Mouse (Mus musculus) embryonic stem cell, embryonic (primary cell): Measurements from ENCODE around the gene Psg26.
"Not testable (repeated sequence)": the region's sequence is repeated elsewhere in the genome, so short reads cannot be mapped to it uniquely, and the experiment has no call there.

Experiments
- CTCF ChIA-PET, 4 experiments: fragments of 300-600 bp in 2 of 4; fragments of 350-600 bp in 2 of 4; sonication (Branson Sonifier 250); formaldehyde crosslinking; loops; one replicate each; lab custom pipeline; 2022; ENCODE audit warnings: inconsistent platforms in 2 of 4; lab: Charles Lee
- POLR2A ChIA-PET, 4 experiments: fragments of 300-600 bp in 2 of 4; fragments of 350-600 bp in 2 of 4; sonication (Branson Sonifier 250); formaldehyde crosslinking; loops; one replicate each; lab custom pipeline; 2022; ENCODE audit warnings: antibody characterized with exemption in 4 of 4, inconsistent platforms in 1 of 4; lab: Charles Lee

Psg26 gene

GRCm38 (mm10) chr7:18484077-18484476 lies at the start of gene Psg26:
TSS of gene Psg26 (minus strand) at chr7:18484177.
- CTCF ChIA-PET, result no interaction called here
- POLR2A ChIA-PET, result no interaction called here

- CTCF ChIA-PET, result no interaction called here
- POLR2A ChIA-PET, result no interaction called here
These were observed 49.4 kb upstream of the Psg26 start for GRCm38 (mm10) chr7:18533420-18533819.

- POLR2A ChIA-PET, result no interaction called here
- CTCF ChIA-PET, result no interaction called here
These were observed 48.2 kb upstream of the Psg26 start, which contains the start of gene Psg25 for GRCm38 (mm10) chr7:18532169-18532568. TSS of gene Psg25 (minus strand) at chr7:18532269.

- POLR2A ChIA-PET, result no interaction called here
- CTCF ChIA-PET, result no interaction called here
These were observed 40.7 kb upstream of the Psg26 start for GRCm38 (mm10) chr7:18524668-18525067.

GRCm38 (mm10) chr7:18512848-18513247 lies 28.9 kb upstream of the Psg26 start:
- CTCF ChIA-PET, POLR2A ChIA-PET: not testable (repeated sequence)

GRCm38 (mm10) chr7:18512417-18512816 lies 28.4 kb upstream of the Psg26 start:
- POLR2A ChIA-PET, CTCF ChIA-PET: not testable (repeated sequence)

- POLR2A ChIA-PET, result interaction anchor here in 1 of 4 experiments (0.5 kb wide), 1 partner anchor 20 kb away, joined by 5 read pairs; no protein-coding TSS in a partner anchor
- CTCF ChIA-PET, result interaction anchor here in 2 of 4 experiments (0.5 to 1.2 kb wide), 9 partner anchors 10 to 373 kb away, joined by 3 to 7 read pairs (median 4); no protein-coding TSS in a partner anchor
These were observed 27.5 kb upstream of the Psg26 start for GRCm38 (mm10) chr7:18511479-18511878.

GRCm38 (mm10) chr7:18431941-18432340 lies 52.0 kb downstream of the Psg26 start, which contains the start of gene Psg28:
TSS of gene Psg28 (minus strand) at chr7:18432041.
- POLR2A ChIA-PET, CTCF ChIA-PET: not testable (repeated sequence)
